Mouse (Mus musculus): ENCODE data around the gene Fut8. TPM values are rescaled to one million over a fixed set of nuclear protein-coding genes. Genes with fewer than 3 reads are reported as not detected.

Gene Fut8
- polyA plus RNA-seq, 1 experiment from 2014 or later, result 27.7 TPM

DNA sequence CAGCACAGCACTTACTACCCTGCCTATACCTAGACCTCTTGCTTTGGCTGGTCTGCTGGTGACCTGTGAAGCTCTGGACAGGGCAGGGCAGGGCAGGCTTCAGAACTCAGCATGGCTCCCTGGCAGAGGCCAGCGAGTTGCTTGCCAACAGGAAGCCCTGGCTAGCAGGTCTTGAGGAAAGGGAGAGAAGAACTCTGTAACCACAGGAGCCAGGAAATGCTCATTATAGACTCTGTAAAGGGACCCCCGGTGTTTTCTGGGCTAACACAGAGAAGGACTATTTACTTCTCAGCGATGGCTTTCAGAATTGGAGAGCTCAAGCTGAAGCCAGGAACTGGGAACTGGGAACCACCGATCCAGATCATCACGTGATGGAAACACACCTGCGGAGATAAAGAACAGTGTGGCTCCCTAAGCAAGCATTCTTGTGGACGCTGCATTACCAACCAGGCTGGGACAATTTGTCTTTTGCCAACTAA, 40.8 kb upstream of the Fut8 start:
- H3K4me3 ChIP-seq (ENCODE audit: low read depth, low read length), result no peak overlapping the region
- WGBS, result 76% methylated on average over 7 of the region's 7 CpGs
- DNase-seq (ENCODE audit: low spot score) (no peak), ATAC-seq (replicated peaks; ENCODE audit: insufficient number of reproducible peaks, low FRiP score, low TSS enrichment, low read depth) (no peak)
- no peaks in the 10 kb centered on the region for H3K27me3 ChIP-seq (ENCODE audit: control insufficient read depth, insufficient read depth, low read length)
- no peaks in the 10 kb centered on the region for H3K36me3 ChIP-seq (replicated peaks; ENCODE audit: control insufficient read depth, insufficient read depth, low read depth, low read length)
- H3K27ac ChIP-seq (replicated peaks; ENCODE audit: low read depth, low read length), result no peak overlapping the region
- no peak overlapping the region for H3K4me2 ChIP-seq (ENCODE audit: low read depth, low read length)
- H3K9ac ChIP-seq (replicated peaks; ENCODE audit: low read length), result no peak overlapping the region
- no peaks in the 10 kb centered on the region for H3K9me3 ChIP-seq (replicated peaks; ENCODE audit: control insufficient read depth, low read length)
- H3K4me1 ChIP-seq (ENCODE audit: control insufficient read depth, insufficient read depth, low read length), result no peaks in the 10 kb centered on the region

DNA sequence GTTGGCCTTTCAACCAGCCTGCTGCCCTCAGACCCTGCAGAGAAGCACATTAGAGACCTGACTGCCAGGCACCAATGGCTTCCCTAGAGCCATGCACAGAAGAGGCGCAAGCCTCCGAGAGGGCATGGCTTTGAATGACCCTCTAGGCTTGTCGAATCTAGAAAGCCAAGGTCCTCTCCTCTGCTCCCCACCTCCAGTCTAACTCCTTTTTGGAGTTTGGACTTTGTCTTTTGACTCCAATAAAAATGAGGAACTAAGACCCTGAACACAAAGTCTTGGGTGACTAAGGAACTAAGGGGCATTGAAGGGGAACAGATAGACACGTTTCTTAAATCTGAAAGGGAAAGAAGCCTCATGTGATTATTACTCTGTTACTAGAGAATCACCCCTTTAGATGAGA, 39.7 kb upstream of the Fut8 start:
- H3K9me3 ChIP-seq (replicated peaks; ENCODE audit: control insufficient read depth, low read length), result no peaks in the 10 kb centered on the region
- H3K4me3 ChIP-seq (ENCODE audit: low read depth, low read length), result no peak overlapping the region
- no peak overlapping the region for H3K27ac ChIP-seq (replicated peaks; ENCODE audit: low read depth, low read length)
- no peak overlapping the region for H3K9ac ChIP-seq (replicated peaks; ENCODE audit: low read length)
- H3K36me3 ChIP-seq (replicated peaks; ENCODE audit: control insufficient read depth, insufficient read depth, low read depth, low read length), result no peaks in the 10 kb centered on the region
- H3K27me3 ChIP-seq (ENCODE audit: control insufficient read depth, insufficient read depth, low read length), result no peaks in the 10 kb centered on the region
- DNase-seq (ENCODE audit: low spot score), result no peak
- ATAC-seq (replicated peaks; ENCODE audit: insufficient number of reproducible peaks, low FRiP score, low TSS enrichment, low read depth), result no peak
- H3K4me1 ChIP-seq (ENCODE audit: control insufficient read depth, insufficient read depth, low read length), result no peaks in the 10 kb centered on the region
- no peak overlapping the region for H3K4me2 ChIP-seq (ENCODE audit: low read depth, low read length)
- 90% methylated on average over 4 of the region's 4 CpGs for WGBS

DNA sequence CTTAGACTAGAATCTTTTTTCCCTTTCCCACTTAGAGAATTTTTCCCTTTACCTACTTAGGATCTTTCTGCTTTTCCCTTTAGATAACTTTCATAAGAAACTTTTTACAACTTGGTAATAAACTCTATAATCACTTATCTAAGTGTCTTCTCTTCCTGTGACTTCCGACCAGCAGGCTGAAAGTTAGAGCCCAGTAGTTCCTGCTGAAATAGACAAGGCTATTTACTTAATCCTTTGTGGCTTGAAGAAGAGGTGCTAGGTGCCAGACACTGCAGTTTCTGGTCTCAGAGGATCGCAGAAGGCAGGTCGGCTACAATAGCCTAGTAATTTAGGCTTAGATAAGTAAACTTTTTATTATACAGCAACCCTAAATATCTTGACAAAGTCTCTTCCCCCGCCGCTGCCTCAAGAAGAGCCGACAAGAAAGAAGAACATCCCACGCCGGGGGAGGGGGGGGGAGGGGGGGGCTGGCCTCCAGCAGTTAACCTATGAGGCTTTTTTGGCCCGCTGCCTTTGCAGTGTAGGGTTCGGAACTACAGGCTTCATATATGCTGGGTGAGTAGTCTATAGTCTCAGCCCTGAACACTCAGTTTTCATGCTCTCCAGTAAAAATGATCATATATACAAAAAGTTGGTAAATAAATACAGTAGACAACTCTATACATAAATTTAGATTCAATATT, 36.3 kb upstream of the Fut8 start:
- H3K4me1 ChIP-seq (ENCODE audit: control insufficient read depth, insufficient read depth, low read length), result no peaks in the 10 kb centered on the region
- H3K27ac ChIP-seq (replicated peaks; ENCODE audit: low read depth, low read length), result no peak overlapping the region
- H3K27me3 ChIP-seq (ENCODE audit: control insufficient read depth, insufficient read depth, low read length), result no peaks in the 10 kb centered on the region
- no peaks in the 10 kb centered on the region for H3K36me3 ChIP-seq (replicated peaks; ENCODE audit: control insufficient read depth, insufficient read depth, low read depth, low read length)
- no peak overlapping the region for H3K9ac ChIP-seq (replicated peaks; ENCODE audit: low read length)
- 82% methylated on average over 10 of the region's 10 CpGs for WGBS
- no peak overlapping the region for H3K4me3 ChIP-seq (ENCODE audit: low read depth, low read length)
- H3K4me2 ChIP-seq (ENCODE audit: low read depth, low read length), result no peak overlapping the region
- ATAC-seq (replicated peaks; ENCODE audit: insufficient number of reproducible peaks, low FRiP score, low TSS enrichment, low read depth) (no peak), DNase-seq (ENCODE audit: low spot score) (no peak)
- no peaks in the 10 kb centered on the region for H3K9me3 ChIP-seq (replicated peaks; ENCODE audit: control insufficient read depth, low read length)

DNA sequence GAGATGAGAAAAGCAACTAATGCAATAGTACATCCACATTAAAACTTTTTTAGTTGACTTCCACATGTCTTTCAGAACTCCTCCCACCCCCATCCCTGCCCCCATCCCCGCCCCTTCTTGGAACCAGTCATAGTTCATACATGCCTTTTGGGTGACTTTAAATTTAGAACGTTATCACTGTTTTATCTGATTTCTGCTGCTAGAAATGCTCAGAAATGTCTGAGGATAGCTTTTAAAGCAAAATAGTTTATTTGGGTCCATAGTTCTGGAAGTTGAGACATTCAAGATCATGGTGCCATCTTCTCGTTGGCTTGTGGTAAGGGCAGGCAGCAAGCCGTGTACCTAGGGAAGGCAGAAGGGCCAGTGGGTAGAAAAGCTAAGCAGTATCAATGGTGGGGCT, 34.8 kb upstream of the Fut8 start:
- no peak overlapping the region for H3K4me3 ChIP-seq (ENCODE audit: low read depth, low read length)
- H3K36me3 ChIP-seq (replicated peaks; ENCODE audit: control insufficient read depth, insufficient read depth, low read depth, low read length), result no peaks in the 10 kb centered on the region
- H3K27me3 ChIP-seq (ENCODE audit: control insufficient read depth, insufficient read depth, low read length), result no peaks in the 10 kb centered on the region
- no peaks in the 10 kb centered on the region for H3K9me3 ChIP-seq (replicated peaks; ENCODE audit: control insufficient read depth, low read length)
- no peak overlapping the region for H3K4me2 ChIP-seq (ENCODE audit: low read depth, low read length)
- WGBS, result 91% methylated on average over 4 of the region's 4 CpGs
- H3K4me1 ChIP-seq (ENCODE audit: control insufficient read depth, insufficient read depth, low read length), result no peaks in the 10 kb centered on the region
- DNase-seq (ENCODE audit: low spot score) (no peak), ATAC-seq (replicated peaks; ENCODE audit: insufficient number of reproducible peaks, low FRiP score, low TSS enrichment, low read depth) (no peak)
- no peak overlapping the region for H3K27ac ChIP-seq (replicated peaks; ENCODE audit: low read depth, low read length)
- no peak overlapping the region for H3K9ac ChIP-seq (replicated peaks; ENCODE audit: low read length)

DNA sequence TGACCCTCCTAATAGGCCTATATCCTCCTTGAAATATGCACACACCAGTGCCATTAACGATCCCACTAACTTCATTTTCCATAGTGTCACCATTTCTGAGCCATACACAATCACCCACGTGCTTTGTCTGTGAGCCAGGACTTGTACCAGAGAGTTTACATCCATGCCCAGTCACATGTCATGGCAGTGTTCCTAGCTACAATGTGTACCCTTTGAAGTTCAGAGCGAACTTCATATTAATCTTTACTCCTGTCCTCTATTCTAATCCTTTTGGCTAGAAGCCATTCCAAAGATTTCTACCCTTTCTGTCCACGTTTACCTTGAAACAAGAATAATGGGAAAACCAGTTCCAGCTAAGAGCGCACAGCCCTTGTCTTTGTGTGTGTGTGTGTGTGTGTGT, 31.1 kb upstream of the Fut8 start:
- Histone ChIP-seq H3K27ac (replicated peaks; ENCODE audit: low read depth, low read length) (no peak overlapping the region), H3K36me3 (replicated peaks; ENCODE audit: control insufficient read depth, insufficient read depth, low read depth, low read length) (no peaks in the 10 kb centered on the region), H3K9ac (replicated peaks; ENCODE audit: low read length) (no peak overlapping the region), H3K9me3 (replicated peaks; ENCODE audit: control insufficient read depth, low read length) (no peaks in the 10 kb centered on the region), H3K4me2 (ENCODE audit: low read depth, low read length) (no peak overlapping the region), H3K27me3 (ENCODE audit: control insufficient read depth, insufficient read depth, low read length) (no peaks in the 10 kb centered on the region), H3K4me3 (ENCODE audit: low read depth, low read length) (no peak overlapping the region), H3K4me1 (ENCODE audit: control insufficient read depth, insufficient read depth, low read length) (no peaks in the 10 kb centered on the region)
- no peak for DNase-seq (ENCODE audit: low spot score)
- ATAC-seq (replicated peaks; ENCODE audit: insufficient number of reproducible peaks, low FRiP score, low TSS enrichment, low read depth), result no peak
- WGBS, result 91% methylated on average over 5 of the region's 5 CpGs

DNA sequence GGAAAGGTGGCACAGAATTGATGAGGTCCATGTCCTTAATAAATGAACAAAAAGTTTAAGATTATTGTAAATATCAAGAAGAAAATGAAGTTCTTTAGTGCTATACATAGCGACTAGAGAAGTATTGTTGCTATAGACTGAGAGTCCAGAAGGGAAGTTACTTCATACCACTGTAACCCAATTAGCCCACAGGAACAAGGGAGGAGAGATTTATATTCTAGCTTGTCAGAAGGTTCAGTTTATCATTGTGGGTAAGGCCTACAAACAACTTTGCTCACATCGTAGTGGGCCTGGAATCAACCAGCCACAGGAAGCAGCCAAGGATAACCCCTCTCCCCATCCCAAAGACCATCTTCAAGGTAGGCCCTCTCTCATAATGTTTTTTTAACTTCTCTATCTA, 29.9 kb upstream of the Fut8 start:
- no peak overlapping the region for H3K9ac ChIP-seq (replicated peaks; ENCODE audit: low read length)
- DNase-seq (ENCODE audit: low spot score), result no peak
- no peaks in the 10 kb centered on the region for H3K27me3 ChIP-seq (ENCODE audit: control insufficient read depth, insufficient read depth, low read length)
- 93% methylated on average over 2 of the region's 2 CpGs for WGBS
- ATAC-seq (replicated peaks; ENCODE audit: insufficient number of reproducible peaks, low FRiP score, low TSS enrichment, low read depth), result no peak
- no peaks in the 10 kb centered on the region for H3K4me1 ChIP-seq (ENCODE audit: control insufficient read depth, insufficient read depth, low read length)
- no peak overlapping the region for H3K27ac ChIP-seq (replicated peaks; ENCODE audit: low read depth, low read length)
- H3K4me2 ChIP-seq (ENCODE audit: low read depth, low read length), result no peak overlapping the region
- H3K36me3 ChIP-seq (replicated peaks; ENCODE audit: control insufficient read depth, insufficient read depth, low read depth, low read length), result no peaks in the 10 kb centered on the region
- H3K9me3 ChIP-seq (replicated peaks; ENCODE audit: control insufficient read depth, low read length), result no peaks in the 10 kb centered on the region
- no peak overlapping the region for H3K4me3 ChIP-seq (ENCODE audit: low read depth, low read length)

DNA sequence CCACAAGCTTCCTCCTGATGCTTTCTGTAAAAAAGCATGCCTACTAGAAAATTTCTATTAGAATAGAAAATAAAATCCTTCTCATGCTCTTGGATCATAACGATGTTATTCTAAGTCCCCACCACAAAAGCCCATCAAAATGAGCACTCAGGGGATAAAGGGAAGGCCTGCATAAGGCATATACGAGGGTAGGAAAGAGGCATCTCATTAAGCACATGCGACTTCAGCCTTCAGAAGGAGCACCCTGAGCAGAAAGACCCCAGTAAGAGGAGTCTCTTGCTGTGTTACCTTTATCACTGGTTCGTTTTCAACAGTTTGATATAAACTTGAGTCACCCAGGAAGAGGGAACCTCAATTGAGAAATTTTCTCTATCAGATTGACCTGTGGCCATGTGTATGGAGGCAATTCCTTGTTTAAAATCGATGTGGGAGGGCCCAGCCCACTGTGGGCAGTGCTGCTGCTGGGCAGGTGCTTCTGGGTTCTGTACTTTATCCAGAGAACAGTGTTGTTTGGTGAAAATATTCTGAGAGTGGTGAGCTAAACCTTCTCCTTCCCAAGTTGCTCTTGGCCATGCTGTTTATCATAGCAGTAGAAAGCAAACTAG, 29.2 kb upstream of the Fut8 start:
- Histone ChIP-seq H3K4me1 (ENCODE audit: control insufficient read depth, insufficient read depth, low read length) (no peaks in the 10 kb centered on the region), H3K36me3 (replicated peaks; ENCODE audit: control insufficient read depth, insufficient read depth, low read depth, low read length) (no peaks in the 10 kb centered on the region), H3K27me3 (ENCODE audit: control insufficient read depth, insufficient read depth, low read length) (no peaks in the 10 kb centered on the region), H3K4me3 (ENCODE audit: low read depth, low read length) (no peak overlapping the region), H3K9me3 (replicated peaks; ENCODE audit: control insufficient read depth, low read length) (no peaks in the 10 kb centered on the region), H3K4me2 (ENCODE audit: low read depth, low read length) (no peak overlapping the region), H3K9ac (replicated peaks; ENCODE audit: low read length) (no peak overlapping the region), H3K27ac (replicated peaks; ENCODE audit: low read depth, low read length) (no peak overlapping the region)
- 74% methylated on average over 5 of the region's 5 CpGs for WGBS
- DNase-seq (ENCODE audit: low spot score) (no peak), ATAC-seq (replicated peaks; ENCODE audit: insufficient number of reproducible peaks, low FRiP score, low TSS enrichment, low read depth) (no peak)

DNA sequence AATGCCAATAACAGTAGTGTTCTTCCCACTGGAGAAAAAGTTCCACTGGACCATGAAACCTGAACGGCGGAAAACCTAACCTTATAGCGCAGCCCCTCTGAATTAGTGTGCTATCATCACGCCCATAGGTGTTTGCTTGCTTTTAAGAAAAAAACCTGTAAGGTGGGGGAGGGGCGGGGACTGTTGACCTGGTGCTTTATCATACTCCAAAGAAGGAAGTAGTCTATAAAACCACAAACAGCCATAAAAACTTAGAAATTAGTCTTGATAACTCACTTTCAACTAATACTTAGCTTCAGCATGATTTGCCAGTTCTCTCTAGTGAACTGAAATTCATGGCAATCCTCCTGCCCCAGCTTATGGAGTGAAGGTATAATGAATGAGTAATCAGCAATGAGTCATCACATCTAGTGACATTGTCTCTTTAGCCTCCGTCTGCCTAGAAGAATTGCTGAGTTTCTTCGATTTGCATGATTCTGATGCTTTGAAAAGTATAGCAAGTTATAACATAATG, 26.2 kb upstream of the Fut8 start:
- WGBS, result 89% methylated on average over 7 of the region's 7 CpGs
- Histone ChIP-seq H3K27ac (replicated peaks; ENCODE audit: low read depth, low read length) (no peak overlapping the region), H3K27me3 (ENCODE audit: control insufficient read depth, insufficient read depth, low read length) (no peaks in the 10 kb centered on the region), H3K9ac (replicated peaks; ENCODE audit: low read length) (no peak overlapping the region), H3K4me1 (ENCODE audit: control insufficient read depth, insufficient read depth, low read length) (no peaks in the 10 kb centered on the region), H3K36me3 (replicated peaks; ENCODE audit: control insufficient read depth, insufficient read depth, low read depth, low read length) (no peaks in the 10 kb centered on the region), H3K9me3 (replicated peaks; ENCODE audit: control insufficient read depth, low read length) (no peaks in the 10 kb centered on the region), H3K4me2 (ENCODE audit: low read depth, low read length) (no peak overlapping the region), H3K4me3 (ENCODE audit: low read depth, low read length) (no peak overlapping the region)
- DNase-seq (ENCODE audit: low spot score), result no peak
- ATAC-seq (replicated peaks; ENCODE audit: insufficient number of reproducible peaks, low FRiP score, low TSS enrichment, low read depth), result no peak
